Mouse (Mus musculus): ENCODE measurements around the gene Coro1b. TPM values are rescaled to one million over a fixed set of nuclear protein-coding genes. Genes with fewer than 3 reads are reported as not detected.
"Not testable (repeated sequence)": the region's sequence is repeated elsewhere in the genome, so short reads cannot be mapped to it uniquely, and the experiment has no call there.

The Coro1b gene
- total RNA-seq, 2 experiments from 2014 or later, result 53.4 to 57.6 TPM

- DNase-seq (ENCODE audit: low spot score), result no peak
- intact Hi-C loops (cut with DNase I), result loop anchor here (2.0 kb wide), 1 partner anchor 18 kb away; no protein-coding TSS in a partner anchor
Observed at GRCm38 (mm10) chr19:4118350-4118749, 30.1 kb upstream of the Coro1b start.

- no peak for DNase-seq (ENCODE audit: low spot score)
- intact Hi-C loops (cut with DNase I), result loop anchor here (2.0 to 5.0 kb wide), 2 partner anchors 19 to 107 kb away; no protein-coding TSS in a partner anchor
Observed at GRCm38 (mm10) chr19:4119716-4120487, 28.5 kb upstream of the Coro1b start.

GRCm38 (mm10) chr19:4120496-4120895 is 27.9 kb upstream of the Coro1b start:
- intact Hi-C loops (cut with DNase I), result loop anchor here (5.0 kb wide), 1 partner anchor 107 kb away; no protein-coding TSS in a partner anchor

DNA sequence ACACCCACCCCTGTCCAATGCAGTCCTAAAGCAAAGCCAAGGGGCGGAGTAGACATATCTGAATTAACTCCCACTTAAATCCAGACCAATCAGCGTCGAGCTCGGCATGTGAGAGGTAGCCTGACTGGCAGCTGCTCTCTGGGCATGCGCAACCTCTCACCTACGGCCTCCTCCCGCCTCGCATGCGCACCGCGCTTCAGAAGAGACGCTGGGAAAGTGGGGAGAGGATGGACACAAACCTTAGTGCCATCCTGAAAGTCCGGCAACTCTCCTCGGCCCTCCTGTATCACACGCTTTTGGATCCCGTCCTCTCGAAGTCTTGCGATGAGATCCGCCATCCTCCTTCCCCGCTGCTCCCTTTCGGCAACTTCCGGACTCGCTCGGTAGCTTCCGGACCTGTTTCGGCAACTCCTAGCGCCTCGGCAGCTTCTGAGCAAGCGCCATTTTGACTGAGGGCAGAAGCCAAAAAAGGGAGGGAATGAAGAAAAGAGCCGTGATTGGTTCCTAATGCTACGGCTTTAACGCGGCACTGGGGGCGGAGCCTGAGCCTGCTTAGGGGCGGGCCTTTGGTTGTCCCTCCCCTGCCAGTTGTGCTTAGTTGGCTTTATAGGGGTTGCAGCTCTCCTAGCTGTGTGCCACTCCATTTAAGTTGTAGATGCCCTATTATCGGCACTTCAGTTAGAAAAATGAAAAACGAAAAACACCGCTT is 27.2 kb upstream of the Coro1b start:
- intact Hi-C loops (cut with DNase I), result loop anchor here (5.0 kb wide), 1 partner anchor 106 kb away; no protein-coding TSS in a partner anchor
- DNase-seq (ENCODE audit: low spot score), result peak; percentile 94

More at GRCm38 (mm10) chr19:4120496-4120895, 27.9 kb upstream of the Coro1b start:
- no peak for DNase-seq (ENCODE audit: low spot score)

- intact Hi-C loops (cut with DNase I), result loop anchor here (5.0 kb wide), 1 partner anchor 105 kb away; no protein-coding TSS in a partner anchor
- DNase-seq (ENCODE audit: low spot score), result not testable (repeated sequence)
Observed at GRCm38 (mm10) chr19:4121896-4122295, 26.5 kb upstream of the Coro1b start.

DNA sequence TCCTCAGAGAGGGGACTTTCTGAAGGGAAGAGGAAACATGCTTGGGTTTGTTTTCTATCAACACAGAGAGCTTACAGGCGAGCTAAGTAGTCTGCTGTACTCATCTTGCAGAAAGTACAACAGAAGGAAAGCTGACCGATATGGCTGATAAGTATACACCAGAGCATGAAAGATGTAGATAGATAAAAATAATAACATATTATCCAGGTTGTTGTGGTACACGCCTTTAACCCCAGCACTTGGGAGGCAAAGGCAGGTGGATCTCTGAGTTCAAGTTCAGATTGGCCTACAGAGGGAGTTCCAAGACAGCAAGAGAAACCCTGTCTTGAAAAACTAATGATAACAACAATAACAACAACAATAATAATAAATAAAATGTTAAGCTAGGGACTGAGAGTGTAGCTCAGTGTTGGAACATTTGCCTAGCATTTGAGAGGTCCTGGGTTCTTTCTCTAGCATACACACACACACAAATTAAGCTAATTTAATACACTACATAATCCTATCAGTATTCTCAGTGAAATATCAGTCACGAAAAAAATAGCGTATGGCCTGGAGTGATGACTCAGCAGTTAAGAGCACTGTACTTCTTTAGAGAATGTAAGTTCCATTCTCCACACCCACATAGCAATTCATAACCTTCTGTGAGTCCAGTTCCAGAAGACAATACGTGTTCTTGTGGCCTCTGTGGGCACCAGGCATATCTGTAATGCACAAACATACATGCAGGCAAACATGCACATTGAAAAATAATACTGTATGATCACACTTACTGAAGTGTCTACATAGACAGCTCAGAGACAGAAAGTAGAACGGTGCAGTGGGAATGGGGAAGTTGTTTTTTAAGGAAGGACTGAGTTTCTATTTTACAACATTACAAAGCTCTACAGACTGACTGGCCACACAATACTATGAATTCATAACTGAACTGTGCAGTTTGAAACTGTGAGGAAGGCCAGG is 25.7 kb upstream of the Coro1b start:
- DNase-seq (ENCODE audit: low spot score), result no peak
- intact Hi-C loops (cut with DNase I), result loop anchor here (5.0 kb wide), 1 partner anchor 105 kb away; no protein-coding TSS in a partner anchor

DNA sequence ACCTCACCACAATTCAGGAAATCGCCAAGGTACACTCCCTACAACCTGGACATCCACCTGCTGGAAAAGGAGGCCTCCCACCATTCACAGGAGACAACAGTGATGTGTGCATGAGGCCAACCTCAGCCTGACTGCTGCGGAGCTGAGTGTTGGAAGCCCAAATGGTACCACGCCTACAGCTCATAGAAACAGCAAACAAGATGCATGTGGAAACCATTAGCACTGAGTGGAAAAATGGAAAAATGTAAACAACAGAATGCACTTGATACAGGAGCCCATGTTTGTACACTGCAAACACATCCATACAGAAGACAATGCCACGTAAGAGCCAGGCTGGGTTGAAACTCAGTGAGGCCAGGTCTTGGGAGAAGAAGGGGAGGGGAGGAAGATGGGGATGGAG is 24.0 kb upstream of the Coro1b start:
- no peak for DNase-seq (ENCODE audit: low spot score)
- intact Hi-C loops (cut with DNase I), result loop anchor here (5.0 kb wide), 1 partner anchor 103 kb away; no protein-coding TSS in a partner anchor

DNA sequence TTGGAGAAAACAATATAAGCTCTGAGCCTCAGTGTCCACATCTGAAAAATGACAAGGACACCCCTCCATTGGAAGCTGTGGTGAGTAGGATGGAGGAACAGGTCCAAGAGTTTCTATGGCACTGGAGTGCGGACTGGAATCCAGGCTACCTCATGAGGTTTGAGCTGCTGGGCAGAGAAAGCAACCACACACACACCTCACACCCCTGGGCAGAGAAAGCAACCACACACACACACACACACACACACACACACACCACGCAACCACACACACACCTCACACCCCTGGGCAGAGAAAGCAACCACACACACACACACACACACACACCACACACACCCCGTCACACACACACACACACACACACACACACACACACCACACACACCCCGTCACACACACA is 23.2 kb upstream of the Coro1b start:
- intact Hi-C loops (cut with DNase I); DNase-seq (ENCODE audit: low spot score): not testable (repeated sequence)

DNA sequence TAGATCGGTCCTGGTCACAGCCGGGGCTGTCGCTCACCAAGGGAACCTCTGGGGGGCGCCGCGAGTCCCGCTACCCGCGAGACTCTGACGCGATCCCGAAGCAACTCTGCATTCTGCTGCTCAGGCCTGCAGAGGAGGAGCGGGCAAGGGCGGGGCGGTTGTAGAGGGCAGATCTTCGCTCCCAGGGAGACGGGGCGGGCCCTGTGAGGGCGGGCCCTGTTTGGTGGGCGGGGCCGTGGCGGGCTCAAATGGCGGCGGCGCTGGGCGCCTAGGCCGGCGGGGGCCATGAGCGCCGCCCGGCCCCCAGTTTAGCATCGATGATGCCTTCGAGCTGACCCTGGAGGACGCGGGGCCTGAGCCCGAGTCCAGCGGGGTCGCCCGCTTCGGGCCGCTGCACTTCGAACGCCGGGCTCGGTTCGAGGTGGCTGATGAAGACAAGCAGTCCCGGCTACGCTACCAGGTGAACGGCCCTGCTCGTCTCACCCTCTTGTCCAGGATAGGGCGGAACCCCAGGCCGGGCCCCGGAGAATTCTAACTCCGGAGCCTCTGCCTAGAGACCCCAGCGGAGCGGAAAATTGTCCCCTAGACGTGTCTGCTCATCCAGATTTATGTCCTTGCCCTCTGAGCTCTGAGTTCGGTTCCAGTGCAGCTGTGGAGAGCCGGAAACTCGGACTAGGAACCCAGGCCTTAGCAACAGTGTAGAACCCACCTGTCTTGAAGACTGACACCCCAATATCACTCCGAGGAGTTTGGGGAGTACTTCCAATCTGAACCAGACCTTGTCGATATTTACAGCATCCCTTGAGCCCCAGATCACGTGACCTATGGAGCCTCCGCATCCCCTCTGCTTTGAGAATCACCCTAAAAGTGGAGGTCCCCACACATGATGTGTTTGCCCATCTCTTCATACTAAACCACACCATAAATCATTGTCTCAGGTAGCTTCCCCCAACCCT is 22.4 kb upstream of the Coro1b start, which contains the start of gene Aip:
Aip (minus strand) TSS at position 118 of the 956 bp plus-strand sequence.
- intact Hi-C loops (cut with DNase I), result loop anchor here (2.0 kb wide), 1 partner anchor 37 kb away; the partner anchor contains the start of gene Rps6kb2
- peak; percentile 97 for DNase-seq (ENCODE audit: low spot score)

DNA sequence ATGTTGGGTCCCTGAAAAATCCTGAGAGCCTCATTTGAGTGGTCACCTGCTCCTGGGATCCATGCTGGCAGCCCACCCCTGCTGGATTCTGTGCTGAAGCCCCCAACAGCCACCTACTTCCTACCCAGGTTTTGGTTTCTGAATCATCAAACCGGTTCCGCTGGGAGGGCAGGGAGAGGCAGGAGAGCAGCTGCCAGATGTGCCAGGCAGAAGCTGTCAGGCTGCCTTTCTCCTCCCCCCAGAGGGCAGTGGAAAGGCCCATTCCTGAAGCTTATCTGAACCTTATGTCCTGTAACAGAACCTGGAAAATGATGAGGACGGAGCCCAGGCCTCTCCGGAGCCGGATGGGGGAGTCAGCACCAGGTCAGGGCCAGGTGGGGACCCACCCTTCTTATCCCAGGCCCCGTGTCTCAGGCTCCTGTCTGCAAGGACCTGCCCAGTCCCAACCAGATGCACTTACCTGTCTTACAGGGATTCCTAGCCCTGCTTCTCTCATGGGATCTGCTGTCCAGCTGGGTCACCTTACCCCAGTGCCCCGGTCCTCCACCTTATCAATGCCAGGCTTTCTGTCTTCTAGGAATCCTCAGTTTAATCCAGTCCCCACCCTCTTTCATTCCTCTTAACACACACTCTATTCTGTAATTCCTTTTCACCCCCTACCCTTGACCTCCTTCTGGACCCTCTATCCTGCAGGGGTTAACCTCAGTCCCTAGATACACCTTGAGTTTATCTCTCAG is 21.5 kb upstream of the Coro1b start:
- DNase-seq (ENCODE audit: low spot score), result no peak
- intact Hi-C loops (cut with DNase I), result loop anchor here (2.0 kb wide), 1 partner anchor 36 kb away; the partner anchor contains the start of gene Rps6kb2

GRCm38 (mm10) chr19:4129462-4129861 is 19.0 kb upstream of the Coro1b start:
- intact Hi-C loops (cut with DNase I), result no loop called here
- no peak for DNase-seq (ENCODE audit: low spot score)

- no peak for DNase-seq (ENCODE audit: low spot score)
Observed at GRCm38 (mm10) chr19:4130106-4130505, 18.3 kb upstream of the Coro1b start.

GRCm38 (mm10) chr19:4131075-4131474 is 17.3 kb upstream of the Coro1b start:
- DNase-seq (ENCODE audit: low spot score), result no peak
- intact Hi-C loops (cut with DNase I), result no loop called here

More at GRCm38 (mm10) chr19:4130106-4130505, 18.3 kb upstream of the Coro1b start:
- intact Hi-C loops (cut with DNase I), result no loop called here

DNA sequence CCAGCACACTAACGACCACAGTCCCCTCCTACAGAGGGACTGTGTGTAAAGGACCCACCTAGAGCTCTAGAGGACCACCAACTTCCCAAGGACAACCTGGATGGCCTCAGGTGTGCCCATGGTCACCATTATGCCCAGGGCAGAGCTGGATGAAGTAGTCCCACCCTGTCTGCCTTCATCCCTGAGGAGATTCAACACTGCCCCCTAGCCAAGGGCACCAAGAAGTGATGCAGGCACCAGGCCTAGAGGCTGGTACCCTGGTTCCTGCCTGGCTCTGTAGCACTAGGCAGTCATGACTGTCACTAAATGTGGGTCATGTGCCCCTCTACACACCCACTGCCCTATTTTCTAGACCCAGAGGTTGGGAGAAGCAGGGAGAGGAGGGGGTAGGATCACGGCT is 16.7 kb upstream of the Coro1b start:
- no peak for DNase-seq (ENCODE audit: low spot score)
- intact Hi-C loops (cut with DNase I), result no loop called here

GRCm38 (mm10) chr19:4134354-4134753 is 14.1 kb upstream of the Coro1b start:
- intact Hi-C loops (cut with DNase I), result no loop called here
- DNase-seq (ENCODE audit: low spot score), result no peak

DNA sequence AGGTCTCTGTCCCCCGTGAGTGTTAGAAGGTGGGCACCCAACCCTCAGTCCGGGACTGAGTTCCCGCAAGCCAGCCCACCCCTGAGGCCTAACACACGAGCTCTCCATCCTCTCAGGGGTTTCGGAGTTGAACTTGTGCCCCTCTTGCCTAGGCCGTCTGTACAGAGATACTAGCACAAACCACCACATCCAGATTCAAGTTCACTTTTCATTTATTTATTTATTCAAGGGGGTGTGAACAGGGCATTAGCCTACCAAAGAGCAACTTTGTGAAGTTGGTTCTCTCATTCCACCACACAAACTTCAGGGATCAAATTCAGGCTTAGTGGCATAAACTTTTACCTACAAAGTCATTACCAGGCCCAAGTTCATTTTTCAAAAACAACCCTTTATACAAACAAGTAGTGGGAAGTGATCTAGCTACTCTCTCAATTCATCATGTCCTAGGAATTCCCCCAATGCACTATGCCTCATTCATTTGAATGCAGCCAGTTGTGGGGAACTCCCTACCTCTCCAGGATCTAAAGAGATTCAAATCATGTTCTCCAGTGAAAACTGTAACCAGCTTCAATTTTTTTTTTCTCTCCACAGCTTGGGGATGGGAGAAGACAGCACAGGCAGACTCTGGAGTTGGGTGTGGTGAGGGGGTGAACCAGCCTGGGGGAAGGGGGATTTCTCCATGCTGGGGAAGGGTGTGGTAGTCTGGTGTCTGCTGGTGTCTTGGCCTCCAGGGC is 13.0 kb upstream of the Coro1b start:
- DNase-seq (ENCODE audit: low spot score); intact Hi-C loops (cut with DNase I): not testable (repeated sequence)

GRCm38 (mm10) chr19:4135963-4136345 is 12.5 kb upstream of the Coro1b start:
- intact Hi-C loops (cut with DNase I); DNase-seq (ENCODE audit: low spot score): not testable (repeated sequence)

Data from heart, postnatal 25 days (tissue).